Mouse (Mus musculus): ENCODE data around the gene Gm10961.

DNA sequence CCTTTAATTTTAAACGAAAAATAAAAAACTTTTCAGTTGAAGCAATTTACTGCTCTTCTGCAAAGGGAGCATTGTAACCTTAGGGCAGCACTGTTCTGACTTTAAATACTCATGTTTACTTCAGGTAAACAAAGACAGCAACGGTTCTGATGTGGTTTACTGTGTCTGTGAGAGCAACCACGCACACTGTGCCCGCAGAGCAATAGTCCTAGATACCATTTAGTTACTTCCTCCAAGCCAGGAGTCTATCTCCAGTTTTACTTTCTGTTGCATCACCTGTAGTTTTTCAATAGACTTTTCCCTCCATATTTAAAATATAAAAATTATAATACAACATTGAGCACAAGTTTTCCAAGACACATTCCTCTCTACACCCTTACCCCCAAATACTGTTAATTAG, 39.4 kb downstream of the Gm10961 start:
- TF ChIP-seq CTCF (IDR thresholded peaks at IDR 0.05; ENCODE audit: low read depth, low read length) = no peak
- TF ChIP-seq POLR2A (IDR thresholded peaks at IDR 0.05; ENCODE audit: insufficient read depth, low read length) = no peak
- TF ChIP-seq EP300 (IDR thresholded peaks at IDR 0.05; ENCODE audit: insufficient read depth, low read depth, low read length) = no peak
